Mouse (Mus musculus): ENCODE data around the gene Vmn1r220. TPM values are rescaled to one million over a fixed set of nuclear protein-coding genes. Genes with fewer than 3 reads are reported as not detected.
"Not testable (repeated sequence)": the region's sequence is repeated elsewhere in the genome, so short reads cannot be mapped to it uniquely, and the experiment has no call there.

Vmn1r220 gene
- total RNA-seq (2015; ENCODE audit: low replicate concordance), result not detected in 2 replicates
- not detected in 2 replicates for total RNA-seq (2017; ENCODE audit: low replicate concordance)

DNA sequence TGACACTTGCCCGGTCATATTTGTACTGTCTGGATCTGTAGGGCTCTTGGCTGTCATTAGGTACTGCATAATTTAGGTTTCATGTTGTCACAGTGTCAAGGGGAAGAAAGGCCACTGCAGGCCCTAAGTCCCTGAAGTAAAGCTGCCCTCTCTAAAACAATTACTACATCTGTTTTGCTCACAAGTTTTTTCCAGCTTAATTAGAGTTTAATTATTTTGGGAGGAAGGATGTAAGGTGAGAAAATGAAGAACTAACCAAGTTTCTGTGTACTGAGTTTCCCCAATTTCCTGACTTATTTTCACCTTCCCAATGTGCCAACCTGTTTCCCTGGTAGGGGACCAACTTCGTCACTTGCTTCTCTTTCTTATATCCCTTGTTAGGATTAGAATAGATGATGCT, at the start of gene Vmn1r220:
Gene Vmn1r220 (minus strand): TSS at position 101 of the 400 bp plus-strand sequence.
- ATAC-seq (replicated peaks; ENCODE audit: low FRiP score, poor library complexity, severe bottlenecking), result no peak

DNA sequence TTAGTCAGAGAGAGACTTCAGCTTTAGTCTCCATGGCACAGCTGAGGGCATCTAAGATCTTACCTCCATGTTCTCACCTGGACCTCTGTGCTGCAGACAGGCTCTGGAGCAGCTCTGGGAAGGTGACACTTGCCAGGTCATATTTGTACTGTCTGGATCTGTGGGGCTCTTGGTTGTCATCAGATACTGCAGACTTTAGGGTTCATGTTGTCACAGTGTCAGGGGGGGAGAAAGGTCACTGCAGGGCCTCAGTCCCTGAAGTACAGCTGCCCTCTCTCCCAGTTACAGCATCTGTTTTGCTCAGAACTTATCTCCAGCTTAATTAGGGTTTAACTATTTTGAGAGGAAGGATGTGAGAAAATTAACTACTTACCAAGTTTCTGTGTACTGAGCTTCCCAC, 48.1 kb upstream of the Vmn1r220 start, which contains the start of gene Vmn1r222:
Gene Vmn1r222 (minus strand): TSS at position 101 of the 400 bp plus-strand sequence.
- ATAC-seq (replicated peaks; ENCODE audit: low FRiP score, poor library complexity, severe bottlenecking), result not testable (repeated sequence)

DNA sequence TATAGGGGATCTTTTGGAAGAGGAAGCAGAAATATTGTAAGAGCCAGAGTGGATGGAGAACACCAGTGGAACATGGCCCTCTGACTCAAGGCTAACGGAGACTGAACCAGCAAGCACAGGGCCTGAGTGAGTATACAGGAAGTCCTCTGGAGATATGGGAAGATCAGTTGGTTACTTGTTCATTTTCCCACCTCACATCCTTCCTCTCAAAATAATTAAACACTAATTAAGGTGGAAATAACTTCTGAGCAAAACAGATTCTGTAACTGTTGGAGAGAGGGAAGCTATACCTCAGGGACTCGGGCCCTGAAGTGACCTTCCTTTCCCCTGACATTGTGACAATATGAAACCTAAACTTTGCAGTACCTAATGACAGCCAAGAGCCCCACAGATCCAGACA, 26.1 kb upstream of the Vmn1r220 start, which contains the start of gene Vmn1r221:
Gene Vmn1r221 (plus strand): TSS at position 301 of the 400 bp plus-strand sequence.
- ATAC-seq (replicated peaks; ENCODE audit: low FRiP score, poor library complexity, severe bottlenecking), result not testable (repeated sequence)

DNA sequence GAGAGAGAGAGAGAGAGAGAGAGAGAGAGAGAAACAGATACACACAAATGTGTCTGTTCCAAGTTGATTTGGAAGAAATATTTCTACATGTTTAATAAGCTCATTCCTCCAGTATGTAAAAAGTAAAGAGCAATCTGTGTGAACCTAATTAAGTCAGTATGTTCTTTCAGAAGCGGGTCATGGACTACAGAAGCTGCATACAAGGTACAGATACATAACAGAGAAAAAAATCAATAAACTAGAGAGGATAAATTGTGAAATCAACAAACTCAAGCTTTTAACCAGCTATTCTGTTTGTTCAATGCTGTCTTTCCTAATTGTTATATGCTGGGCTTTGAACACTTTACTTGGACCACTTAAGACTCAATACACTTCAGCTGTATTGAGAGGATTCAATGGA, 16.1 kb upstream of the Vmn1r220 start:
- not testable (repeated sequence) for ATAC-seq (replicated peaks; ENCODE audit: low FRiP score, poor library complexity, severe bottlenecking)

DNA sequence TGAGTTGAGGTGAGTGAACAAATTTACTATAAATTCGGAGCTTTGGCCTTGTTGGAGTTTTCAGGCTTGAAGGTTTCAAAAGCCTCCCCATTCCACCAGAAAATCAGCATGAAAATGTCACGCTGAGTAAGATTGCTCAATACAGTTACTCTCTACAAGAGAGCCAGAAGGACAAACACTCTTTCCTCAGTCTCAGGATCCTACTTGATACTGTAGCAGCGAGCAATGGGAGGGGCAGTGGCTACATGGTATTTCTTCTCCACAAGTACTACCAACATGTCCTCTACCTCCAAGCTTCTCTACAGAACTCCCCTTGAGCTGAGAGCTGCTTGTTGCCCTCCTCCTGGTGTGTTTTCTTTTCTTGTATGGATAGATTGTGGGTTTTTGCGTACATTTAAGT, 21.3 kb downstream of the Vmn1r220 start:
- not testable (repeated sequence) for ATAC-seq (replicated peaks; ENCODE audit: low FRiP score, poor library complexity, severe bottlenecking)

DNA sequence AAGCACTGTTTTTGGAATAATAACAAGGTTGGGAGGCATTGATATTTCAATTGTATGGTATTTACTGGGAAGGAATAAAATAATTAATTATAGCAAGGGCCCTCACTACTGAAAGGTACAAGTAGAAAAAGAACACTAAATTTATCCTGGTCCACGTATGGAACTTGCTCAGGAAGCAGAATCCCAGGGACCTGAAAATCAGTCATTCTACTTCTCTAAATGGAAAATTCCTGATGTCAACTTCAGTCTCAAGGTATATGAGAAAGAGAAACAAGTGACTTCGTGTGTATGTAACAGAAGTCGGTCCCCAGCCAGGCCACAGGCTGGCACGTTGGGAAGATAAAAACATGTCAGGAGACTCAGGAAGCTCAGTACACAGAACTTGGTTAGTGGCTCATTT, 28.8 kb downstream of the Vmn1r220 start, which contains the start of gene Vmn1r219:
Gene Vmn1r219 (plus strand): TSS at position 301 of the 400 bp plus-strand sequence.
- ATAC-seq (replicated peaks; ENCODE audit: low FRiP score, poor library complexity, severe bottlenecking), result no peak

DNA sequence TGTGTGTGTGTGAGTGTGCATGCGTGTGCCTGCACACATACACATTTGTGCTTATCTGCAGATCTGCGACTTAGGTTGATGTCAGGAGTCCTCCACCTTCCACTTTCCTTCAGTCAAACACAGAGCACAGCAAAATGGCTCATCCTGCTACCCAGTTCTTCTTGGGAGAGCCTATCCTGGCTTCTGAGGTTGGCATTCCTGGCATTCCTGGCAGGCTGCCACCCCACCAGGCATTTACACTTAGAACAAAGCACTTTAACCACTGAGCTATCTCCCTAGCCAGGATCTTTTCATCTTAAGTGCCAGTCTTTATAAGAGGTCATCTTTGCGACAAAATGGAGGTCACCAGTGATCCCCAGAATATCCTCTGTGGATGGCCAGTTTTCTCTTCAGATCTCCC, 29.9 kb downstream of the Vmn1r220 start:
- no peak for ATAC-seq (replicated peaks; ENCODE audit: low FRiP score, poor library complexity, severe bottlenecking)

DNA sequence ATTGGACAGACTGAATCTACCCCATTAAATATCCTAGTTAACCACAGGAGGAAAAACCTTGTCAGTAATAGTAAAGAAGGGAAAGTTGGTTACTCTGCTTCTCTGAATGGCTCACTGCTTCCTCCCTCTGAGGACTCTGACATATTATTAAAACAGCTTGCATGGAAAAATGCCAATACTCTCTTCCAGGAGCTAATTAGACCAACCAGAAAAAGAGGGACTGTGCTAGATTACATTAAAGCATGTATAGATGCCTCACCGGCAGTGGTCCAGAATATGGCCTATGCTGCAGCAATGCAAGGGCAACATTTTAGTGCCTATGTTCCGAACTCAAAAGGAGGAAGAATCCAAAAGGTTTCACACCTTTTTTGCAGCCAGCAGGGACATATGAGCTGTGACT, 48.9 kb downstream of the Vmn1r220 start:
- ATAC-seq (replicated peaks; ENCODE audit: low FRiP score, poor library complexity, severe bottlenecking), result no peak

DNA sequence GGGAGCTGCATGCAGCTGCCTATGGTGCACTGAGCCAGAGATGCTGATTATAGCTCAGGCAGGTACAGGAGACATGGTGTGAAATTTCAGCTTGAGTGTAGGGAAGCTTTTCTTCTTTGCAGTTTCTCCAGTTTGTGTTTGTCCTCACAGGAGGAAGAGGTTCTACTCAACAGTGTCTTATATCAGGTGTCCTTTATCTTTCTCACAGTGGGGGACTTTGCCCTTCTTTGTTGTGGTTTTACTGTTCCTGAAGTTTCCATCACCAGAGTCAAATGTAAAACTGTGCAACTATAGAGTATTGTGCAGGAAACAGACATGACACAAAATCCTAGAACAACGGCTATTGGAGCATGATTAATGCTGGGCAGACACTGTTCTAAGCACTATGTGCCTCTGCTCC, 54.3 kb downstream of the Vmn1r220 start:
- no peak for ATAC-seq (replicated peaks; ENCODE audit: low FRiP score, poor library complexity, severe bottlenecking)

DNA sequence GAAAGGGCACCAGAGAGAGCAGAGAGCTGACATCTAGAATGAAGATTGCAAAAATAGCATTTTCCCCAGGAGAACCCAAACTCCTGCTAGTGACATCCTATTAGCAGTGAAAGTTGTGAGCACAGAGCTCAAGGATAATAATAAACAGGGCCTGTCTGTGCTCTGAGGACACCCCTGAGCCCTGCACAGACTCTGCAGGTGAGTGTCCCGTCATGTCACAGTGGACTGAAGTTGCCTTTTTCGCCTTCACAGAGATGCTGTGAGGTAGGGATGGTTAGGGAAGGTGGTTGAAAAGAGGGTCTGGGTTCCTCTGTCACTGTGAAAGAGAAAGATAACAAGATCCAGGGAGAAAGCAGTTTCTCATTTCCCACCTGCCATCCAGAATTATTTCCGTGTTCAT, 54.7 kb downstream of the Vmn1r220 start, which contains the start of gene Vmn1r218:
Gene Vmn1r218 (plus strand): TSS at position 57 of the 400 bp plus-strand sequence.
- ATAC-seq (replicated peaks; ENCODE audit: low FRiP score, poor library complexity, severe bottlenecking), result no peak

Other genes starting within 250 kb of the Vmn1r220 start
- gene Vmn1r213, start 180.3 kb downstream of the Vmn1r220 start, total RNA-seq (2015; ENCODE audit: low replicate concordance), result not detected in 2 replicates
- not detected in 2 replicates for gene Vmn1r213, start 180.3 kb downstream of the Vmn1r220 start, total RNA-seq (2017; ENCODE audit: low replicate concordance)
- not detected in 2 replicates for gene Vmn1r214, start 157.6 kb downstream of the Vmn1r220 start, total RNA-seq (2015; ENCODE audit: low replicate concordance)
- not detected in 2 replicates for gene Vmn1r214, start 157.6 kb downstream of the Vmn1r220 start, total RNA-seq (2017; ENCODE audit: low replicate concordance)
- gene Vmn1r215, start 120.0 kb downstream of the Vmn1r220 start, total RNA-seq (2015; ENCODE audit: low replicate concordance), result not detected in 2 replicates
- gene Vmn1r215, start 120.0 kb downstream of the Vmn1r220 start, total RNA-seq (2017; ENCODE audit: low replicate concordance), result not detected in 2 replicates
- gene Vmn1r217, start 69.7 kb downstream of the Vmn1r220 start, total RNA-seq (2015; ENCODE audit: low replicate concordance), result not detected in 2 replicates
- gene Vmn1r217, start 69.7 kb downstream of the Vmn1r220 start, total RNA-seq (2017; ENCODE audit: low replicate concordance), result not detected in 2 replicates
- not detected in 2 replicates for gene Vmn1r218, start 54.8 kb downstream of the Vmn1r220 start, total RNA-seq (2015; ENCODE audit: low replicate concordance)
- gene Vmn1r218, start 54.8 kb downstream of the Vmn1r220 start, total RNA-seq (2017; ENCODE audit: low replicate concordance), result not detected in 2 replicates
- not detected in 2 replicates for gene Vmn1r219, start 28.7 kb downstream of the Vmn1r220 start, total RNA-seq (2015; ENCODE audit: low replicate concordance)
- gene Vmn1r219, start 28.7 kb downstream of the Vmn1r220 start, total RNA-seq (2017; ENCODE audit: low replicate concordance), result not detected in 2 replicates
- gene Vmn1r221, start 26.2 kb upstream of the Vmn1r220 start, total RNA-seq (2015; ENCODE audit: low replicate concordance), result not detected in 2 replicates
- gene Vmn1r221, start 26.2 kb upstream of the Vmn1r220 start, total RNA-seq (2017; ENCODE audit: low replicate concordance), result not detected in 2 replicates
- gene Vmn1r222, start 48.0 kb upstream of the Vmn1r220 start, total RNA-seq (2015; ENCODE audit: low replicate concordance), result not detected in 2 replicates
- not detected in 2 replicates for gene Vmn1r222, start 48.0 kb upstream of the Vmn1r220 start, total RNA-seq (2017; ENCODE audit: low replicate concordance)
- not detected in 2 replicates for gene Vmn1r223, start 59.2 kb upstream of the Vmn1r220 start, total RNA-seq (2015; ENCODE audit: low replicate concordance)
- not detected in 2 replicates for gene Vmn1r223, start 59.2 kb upstream of the Vmn1r220 start, total RNA-seq (2017; ENCODE audit: low replicate concordance)
- gene Zfp322a, start 181.2 kb upstream of the Vmn1r220 start, total RNA-seq (2015; ENCODE audit: low replicate concordance), result 4.3 and 15.1 TPM in 2 replicates
- 18.7 and 48.1 TPM in 2 replicates for gene Zfp322a, start 181.2 kb upstream of the Vmn1r220 start, total RNA-seq (2017; ENCODE audit: low replicate concordance)
- 1.1 and 2.1 TPM in 2 replicates for gene Abt1, start 235.9 kb upstream of the Vmn1r220 start, total RNA-seq (2015; ENCODE audit: low replicate concordance)
- gene Abt1, start 235.9 kb upstream of the Vmn1r220 start, total RNA-seq (2017; ENCODE audit: low replicate concordance), result 1.3 and 1.6 TPM in 2 replicates